Mouse (Mus musculus): ENCODE data around the gene Dennd5a. TPM values are rescaled to one million over a fixed set of nuclear protein-coding genes. Genes with fewer than 3 reads are reported as not detected.

Gene Dennd5a
- total RNA-seq, 2 experiments from 2014 or later, result 214 to 225 TPM

DNA sequence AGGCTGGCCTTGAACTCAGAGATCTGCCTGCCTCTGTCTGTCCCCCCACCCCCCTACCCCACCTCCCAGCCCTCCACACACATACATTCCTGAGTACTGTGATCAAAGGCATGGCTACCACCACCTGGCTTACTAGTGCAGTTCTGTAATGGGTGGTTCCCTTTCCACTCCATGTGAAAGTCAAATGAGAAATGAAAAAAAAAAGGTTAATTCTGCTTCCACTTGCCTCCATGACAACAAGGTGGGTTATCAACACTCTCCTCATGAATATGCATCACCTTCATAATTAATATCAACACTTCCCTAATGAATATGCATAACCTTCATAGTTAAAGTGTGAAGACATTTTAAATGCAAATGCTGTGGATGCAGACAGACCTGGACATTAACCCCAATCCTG, 85.2 kb downstream of the Dennd5a start:
- intact Hi-C loops (cut with DNase I), result no loop called here
- Histone ChIP-seq H3K4me3 (no peak overlapping the region), H3K27ac (no peak overlapping the region)
- no peak for DNase-seq (ENCODE audit: extremely low spot score in 1 of 2, low spot score in 2 of 2)
- no peak for TF ChIP-seq CTCF (IDR thresholded peaks at IDR 0.05)

DNA sequence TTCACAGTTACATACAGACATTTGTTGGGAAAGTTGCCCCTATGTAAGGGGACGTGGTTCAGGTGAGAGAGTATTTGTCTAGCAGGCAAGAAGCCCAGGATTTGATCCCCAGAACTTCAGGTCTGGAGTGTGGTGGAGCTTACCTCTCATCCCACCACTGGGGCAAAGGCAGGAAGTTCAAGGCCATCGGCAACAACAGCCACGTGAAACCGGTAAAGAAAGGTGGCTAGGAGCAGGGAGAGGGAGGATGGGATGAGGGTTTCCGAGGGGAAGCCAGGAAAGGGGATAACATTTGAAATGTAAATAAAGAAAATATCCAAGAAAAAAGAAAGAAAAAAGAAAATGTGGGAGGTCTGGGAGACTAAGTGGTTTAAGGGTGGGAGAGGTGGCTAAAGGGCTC, 87.1 kb downstream of the Dennd5a start:
- intact Hi-C loops (cut with DNase I), result no loop called here
- TF ChIP-seq CTCF (IDR thresholded peaks at IDR 0.05), result no peak
- Histone ChIP-seq H3K27ac (no peak overlapping the region), H3K4me3 (no peak overlapping the region)
- no peak for DNase-seq (ENCODE audit: extremely low spot score in 1 of 2, low spot score in 2 of 2)

DNA sequence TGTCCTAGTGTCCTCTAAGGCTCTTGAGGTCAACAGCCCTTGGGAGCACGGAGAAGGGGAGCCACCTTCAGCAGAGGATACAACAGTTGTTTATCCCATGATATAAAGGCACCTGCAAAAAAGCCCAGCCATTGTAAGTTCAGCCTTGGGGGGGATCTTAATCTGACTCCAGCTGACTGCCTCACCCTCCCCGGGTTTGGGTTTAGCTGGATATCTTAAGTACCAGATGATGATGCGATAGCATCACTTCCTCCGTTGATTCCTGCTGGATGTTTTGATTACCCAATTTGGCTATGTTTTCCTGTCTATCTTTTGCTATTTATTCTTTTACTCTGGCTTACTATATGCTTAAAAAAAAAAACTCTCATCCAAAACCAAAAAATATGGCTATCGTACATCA, 89.0 kb downstream of the Dennd5a start:
- TF ChIP-seq CTCF (IDR thresholded peaks at IDR 0.05), result no peak
- H3K4me3 ChIP-seq, result no peak overlapping the region
- no peak for DNase-seq (ENCODE audit: extremely low spot score in 1 of 2, low spot score in 2 of 2)
- no peak overlapping the region for H3K27ac ChIP-seq
- intact Hi-C loops (cut with DNase I), result no loop called here

GRCm38 (mm10) chr7:109868498-109868897, 91.8 kb downstream of the Dennd5a start:
- intact Hi-C loops (cut with DNase I), result no loop called here
- no peak for DNase-seq (ENCODE audit: extremely low spot score in 1 of 2, low spot score in 2 of 2)

GRCm38 (mm10) chr7:109866643-109867042, 93.6 kb downstream of the Dennd5a start:
- TF ChIP-seq CTCF (IDR thresholded peaks at IDR 0.05), result no peak
- H3K27ac ChIP-seq, result no peak overlapping the region
- H3K4me3 ChIP-seq, result no peak overlapping the region
- intact Hi-C loops (cut with DNase I), result no loop called here
- DNase-seq (ENCODE audit: extremely low spot score in 1 of 2, low spot score in 2 of 2), result no peak

More at GRCm38 (mm10) chr7:109868498-109868897, 91.8 kb downstream of the Dennd5a start:
- Histone ChIP-seq H3K27ac (no peak overlapping the region), H3K4me3 (no peak overlapping the region)
- TF ChIP-seq CTCF (IDR thresholded peaks at IDR 0.05), result peak; percentile 29

DNA sequence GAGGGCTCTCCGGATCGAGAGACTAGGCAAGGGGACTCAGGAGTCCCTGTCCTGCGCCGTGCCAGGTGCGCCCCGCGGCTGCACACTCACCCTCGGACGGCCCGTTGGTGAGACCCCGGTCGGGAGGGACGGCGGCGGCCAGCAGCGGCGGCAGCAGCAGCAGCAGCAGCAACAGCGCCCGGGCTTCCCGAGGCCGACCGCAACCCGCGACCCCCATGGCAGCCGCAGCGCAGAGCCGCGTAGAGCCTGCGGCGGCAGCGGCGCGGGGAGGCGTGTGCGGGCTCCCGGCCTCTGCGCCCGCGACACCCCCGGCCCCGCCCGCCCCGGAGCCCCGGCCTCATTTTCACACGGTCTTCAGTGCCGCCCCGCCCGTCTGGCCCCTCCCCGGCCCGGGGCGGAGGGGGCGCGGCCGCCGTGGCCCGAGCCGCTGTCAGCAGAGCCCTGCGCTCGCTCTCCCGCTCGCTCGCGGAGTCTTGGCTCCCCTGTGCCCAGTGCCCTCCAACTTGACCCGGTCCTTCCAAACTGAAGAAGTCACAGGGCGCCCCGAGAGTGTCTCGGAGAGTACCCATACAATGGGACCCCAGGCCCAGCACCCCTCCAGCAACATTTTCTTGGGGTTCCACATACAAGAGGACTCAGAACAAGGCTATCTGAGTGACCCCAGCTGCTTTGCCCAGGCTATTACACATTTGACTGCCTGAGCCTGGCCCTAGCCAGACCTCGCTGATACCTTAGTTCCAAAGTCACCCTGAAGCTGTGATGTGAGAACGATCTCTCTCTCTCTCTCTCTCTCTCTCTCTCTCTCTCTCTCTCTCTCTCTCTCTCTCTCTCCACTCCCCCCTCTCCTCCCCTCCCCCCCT, 94.7 kb downstream of the Dennd5a start, which contains the start of gene Scube2:
TSS of gene Scube2 (minus strand) at position 310 of the 860 bp plus-strand sequence.
- no peak for TF ChIP-seq CTCF (IDR thresholded peaks at IDR 0.05)
- peak within 1 kb of the TSS; percentile 46 for H3K4me3 ChIP-seq
- H3K27ac ChIP-seq, result no peak within 1 kb of the TSS
- intact Hi-C loops (cut with DNase I), result no loop called here
- no peak for DNase-seq (ENCODE audit: extremely low spot score in 1 of 2, low spot score in 2 of 2)

DNA sequence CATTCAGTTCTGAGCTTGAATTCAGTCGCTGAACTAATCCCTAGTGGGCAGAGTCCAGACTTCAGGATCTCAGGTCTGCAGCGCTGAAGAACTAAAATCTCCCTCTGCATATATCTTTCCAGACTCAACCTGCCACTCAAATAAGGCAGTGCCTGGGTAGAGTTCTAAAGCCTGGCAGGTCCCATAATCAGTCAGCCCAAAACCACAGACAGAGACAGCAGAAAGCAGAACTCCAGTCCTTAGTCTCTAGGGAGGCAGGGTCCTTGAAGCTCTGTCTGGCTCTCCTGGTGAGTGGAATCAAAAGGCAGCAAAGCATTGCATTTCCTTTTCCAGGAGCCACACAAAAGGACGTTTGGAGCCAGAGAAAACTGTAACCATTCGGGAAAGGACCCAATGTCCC, 96.7 kb downstream of the Dennd5a start:
- intact Hi-C loops (cut with DNase I), result no loop called here
- TF ChIP-seq CTCF (IDR thresholded peaks at IDR 0.05), result no peak
- no peak overlapping the region for H3K27ac ChIP-seq
- DNase-seq (ENCODE audit: extremely low spot score in 1 of 2, low spot score in 2 of 2), result no peak
- no peak overlapping the region for H3K4me3 ChIP-seq

- Histone ChIP-seq H3K4me3 (no peak overlapping the region), H3K27ac (no peak overlapping the region)
- DNase-seq (ENCODE audit: extremely low spot score in 1 of 2, low spot score in 2 of 2), result no peak
- no peak for TF ChIP-seq CTCF (IDR thresholded peaks at IDR 0.05)
- intact Hi-C loops (cut with DNase I), result no loop called here
Observed at GRCm38 (mm10) chr7:109860162-109860561, 100.1 kb downstream of the Dennd5a start.

DNA sequence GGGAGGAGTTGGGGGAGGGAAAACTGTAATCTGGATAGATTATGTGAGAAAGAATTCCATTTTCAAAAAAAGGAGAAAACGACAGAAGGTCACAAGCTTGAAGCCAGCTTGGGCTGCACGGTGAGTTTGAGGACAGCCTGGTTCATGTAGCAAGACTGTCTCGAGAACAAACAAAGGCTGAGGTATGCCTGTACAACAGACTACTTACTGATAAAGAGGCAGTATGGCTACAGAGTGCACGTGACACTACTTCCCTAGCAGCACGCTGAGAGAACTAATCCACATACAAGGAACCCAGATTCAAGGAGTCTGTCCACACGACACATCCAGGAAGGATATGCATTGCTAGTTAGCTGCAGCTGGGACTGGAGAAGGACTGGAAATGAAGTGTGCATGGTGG, 100.9 kb downstream of the Dennd5a start:
- DNase-seq (ENCODE audit: extremely low spot score in 1 of 2, low spot score in 2 of 2), result no peak
- TF ChIP-seq CTCF (IDR thresholded peaks at IDR 0.05), result no peak
- no peak overlapping the region for H3K4me3 ChIP-seq
- intact Hi-C loops (cut with DNase I), result no loop called here
- H3K27ac ChIP-seq, result no peak overlapping the region

- H3K4me3 ChIP-seq, result no peak overlapping the region
- intact Hi-C loops (cut with DNase I), result no loop called here
- peak overlapping the region; percentile 59 for H3K27ac ChIP-seq
- peak in 1 of 2 experiments; percentile 20 for DNase-seq (ENCODE audit: extremely low spot score in 1 of 2, low spot score in 2 of 2)
- no peak for TF ChIP-seq CTCF (IDR thresholded peaks at IDR 0.05)
Observed at GRCm38 (mm10) chr7:109852752-109853212, 107.5 kb downstream of the Dennd5a start.

DNA sequence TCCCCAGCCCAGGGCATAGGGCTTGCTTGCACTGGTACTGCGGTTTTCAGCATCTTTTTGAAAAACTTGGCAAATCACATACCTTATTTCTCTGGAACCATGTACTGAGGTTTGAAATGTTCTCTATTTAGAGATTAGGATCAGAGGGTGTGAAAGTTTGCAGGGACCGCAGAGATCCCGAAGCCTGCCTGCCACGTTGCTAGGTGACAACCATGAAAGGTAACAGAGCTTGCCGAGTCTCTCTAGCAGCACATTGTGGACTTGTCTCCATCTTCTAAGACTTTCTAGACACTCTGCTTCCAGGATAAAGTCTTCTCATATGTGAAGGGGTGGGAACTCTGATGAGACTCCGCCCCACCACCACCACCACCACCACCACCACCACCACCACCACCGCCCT, 108.3 kb downstream of the Dennd5a start:
- H3K27ac ChIP-seq, result no peak overlapping the region
- intact Hi-C loops (cut with DNase I), result no loop called here
- no peak overlapping the region for H3K4me3 ChIP-seq
- no peak for DNase-seq (ENCODE audit: extremely low spot score in 1 of 2, low spot score in 2 of 2)
- no peak for TF ChIP-seq CTCF (IDR thresholded peaks at IDR 0.05)

- intact Hi-C loops (cut with DNase I), result no loop called here
- TF ChIP-seq CTCF (IDR thresholded peaks at IDR 0.05), result no peak
- DNase-seq (ENCODE audit: extremely low spot score in 1 of 2, low spot score in 2 of 2), result no peak
- H3K27ac ChIP-seq, result no peak overlapping the region
- H3K4me3 ChIP-seq, result no peak overlapping the region
Observed at GRCm38 (mm10) chr7:109850531-109850930, 109.7 kb downstream of the Dennd5a start.

Data from left cerebral cortex, adult 2 months (tissue).